Mouse (Mus musculus) hindbrain, embryonic 14.5 days (tissue): ENCODE measurements around the gene Gch1. TPM values are rescaled to one million over a fixed set of nuclear protein-coding genes. Genes with fewer than 3 reads are reported as not detected.

Experiments
- ATAC-seq: fragments of 200-750 bp; cut with Nextera tagmentation; 2 replicates; pipeline ENCODE4 v1.8.0; 2017; ENCODE audit warnings: moderate number of reproducible peaks, mild to moderate bottlenecking, moderate TSS enrichment, moderate library complexity; ENCODE audit not compliant: low FRiP score
- DNase-seq: peaks from one replicate; pipeline ENCODE4 v3.0.0-alpha.2; 2015; ENCODE audit warnings: low spot score
- H3K27ac ChIP-seq: fragments of 300-500 bp; sonication (generic); 2 replicates; pipeline ENCODE4 v1.5.1; 2014; ENCODE audit warnings: mild to moderate bottlenecking, moderate library complexity
- H3K27me3 ChIP-seq: fragments of 300-500 bp; sonication (generic); 2 replicates; pipeline ENCODE4 v1.6.1; 2014; ENCODE audit warnings: mild to moderate bottlenecking, low read length, mixed read lengths; ENCODE audit not compliant: control insufficient read depth, insufficient read depth
- H3K36me3 ChIP-seq: fragments of 300-500 bp; sonication (generic); replicated peaks from 2 replicates; pipeline ENCODE4 v1.6.1; 2014; ENCODE audit not compliant: control insufficient read depth, insufficient read depth
- H3K4me1 ChIP-seq: fragments of 300-500 bp; sonication (generic); replicated peaks from 2 replicates; pipeline ENCODE4 v1.6.1; 2014; ENCODE audit warnings: antibody characterized with exemption, low read length, mixed read lengths; ENCODE audit not compliant: control insufficient read depth, insufficient read depth
- H3K4me2 ChIP-seq: fragments of 300-500 bp; sonication (generic); replicated peaks from 2 replicates; pipeline ENCODE4 v1.6.1; 2014; ENCODE audit warnings: mild to moderate bottlenecking, moderate library complexity
- H3K4me3 ChIP-seq: fragments of 300-500 bp; sonication (generic); replicated peaks from 2 replicates; pipeline ENCODE4 v1.5.1; 2014; ENCODE audit warnings: mild to moderate bottlenecking, low read length
- H3K9ac ChIP-seq: fragments of 300-500 bp; sonication (generic); 2 replicates; pipeline ENCODE4 v1.6.1; 2014
- H3K9me3 ChIP-seq: fragments of 300-500 bp; sonication (generic); 2 replicates; pipeline ENCODE4 v1.6.1; 2016; ENCODE audit warnings: low read length; ENCODE audit not compliant: control insufficient read depth
- WGBS: fragments of 180-500 bp; shearing (Covaris S2); extraction: QIAGEN DNeasy Blood & Tissue Kit; methylation state at CpG from one replicate; pipeline ENCODE4 v1.1.7; 2014; 5-methylcytosine and 5-hydroxymethylcytosine counted together
- polyA plus RNA-seq: library from polyadenylated mRNA; unstranded; fragments of >200 nt; fragmentation: Nextera tagmentation; extraction: Ambion mirVana; gene quantifications from 2 replicates; pipeline ENCODE4 v1.2.1, GENCODE M21; 2014

Gene Gch1
- polyA plus RNA-seq, 1 experiment from 2014 or later = 5.2 TPM

- Histone ChIP-seq H3K4me1 (no peaks in the 10 kb centered on the region), H3K36me3 (no peaks in the 10 kb centered on the region), H3K9me3 (no peaks in the 10 kb centered on the region), H3K4me2 (no peak overlapping the region), H3K27ac (no peak overlapping the region), H3K27me3 (no peaks in the 10 kb centered on the region), H3K9ac (no peak overlapping the region), H3K4me3 (no peak overlapping the region)
- no peak for ATAC-seq
- WGBS = 91% methylated on average over 5 of the region's 5 CpGs
- no peak for DNase-seq
Observed at GRCm38 (mm10) chr14:47176226-47176625, 13.0 kb downstream of the Gch1 start.

- no peak overlapping the region for H3K4me2 ChIP-seq
- 86% methylated on average over 5 of the region's 5 CpGs for WGBS
- H3K27ac ChIP-seq = no peak overlapping the region
Observed at GRCm38 (mm10) chr14:47175136-47175535, 14.1 kb downstream of the Gch1 start.

GRCm38 (mm10) chr14:47172073-47172472 lies 17.1 kb downstream of the Gch1 start:
- no peaks in the 10 kb centered on the region for H3K4me1 ChIP-seq
- no peak overlapping the region for H3K4me2 ChIP-seq
- 83% methylated on average over 5 of the region's 5 CpGs for WGBS
- H3K27me3 ChIP-seq = no peaks in the 10 kb centered on the region
- no peak overlapping the region for H3K27ac ChIP-seq
- no peak overlapping the region for H3K9ac ChIP-seq
- DNase-seq = no peak
- no peaks in the 10 kb centered on the region for H3K9me3 ChIP-seq
- no peak for ATAC-seq
- no peak overlapping the region for H3K4me3 ChIP-seq
- no peaks in the 10 kb centered on the region for H3K36me3 ChIP-seq

More at GRCm38 (mm10) chr14:47175136-47175535, 14.1 kb downstream of the Gch1 start:
- Histone ChIP-seq H3K36me3 (no peaks in the 10 kb centered on the region), H3K9ac (no peak overlapping the region), H3K4me3 (no peak overlapping the region), H3K27me3 (no peaks in the 10 kb centered on the region), H3K4me1 (no peaks in the 10 kb centered on the region), H3K9me3 (no peaks in the 10 kb centered on the region)
- DNase-seq (no peak), ATAC-seq (no peak)

- Histone ChIP-seq H3K36me3 (no peaks in the 10 kb centered on the region), H3K27me3 (no peaks in the 10 kb centered on the region), H3K9me3 (no peaks in the 10 kb centered on the region), H3K4me1 (no peaks in the 10 kb centered on the region), H3K4me2 (no peak overlapping the region), H3K9ac (no peak overlapping the region), H3K4me3 (no peak overlapping the region), H3K27ac (no peak overlapping the region)
- no peak for DNase-seq
- 65% methylated on average over 3 of the region's 3 CpGs for WGBS
- ATAC-seq = no peak
Observed at GRCm38 (mm10) chr14:47170499-47171109, 18.6 kb downstream of the Gch1 start.

- H3K9me3 ChIP-seq = no peaks in the 10 kb centered on the region
- DNase-seq (no peak), ATAC-seq (no peak)
- 76% methylated on average over 9 of the region's 9 CpGs for WGBS
- no peak overlapping the region for H3K9ac ChIP-seq
- no peaks in the 10 kb centered on the region for H3K27me3 ChIP-seq
- no peak overlapping the region for H3K27ac ChIP-seq
- H3K36me3 ChIP-seq = no peaks in the 10 kb centered on the region
- no peaks in the 10 kb centered on the region for H3K4me1 ChIP-seq
- H3K4me2 ChIP-seq = no peak overlapping the region
- H3K4me3 ChIP-seq = no peak overlapping the region
Observed at GRCm38 (mm10) chr14:47169677-47170410, 19.4 kb downstream of the Gch1 start.

GRCm38 (mm10) chr14:47165741-47166140 lies 23.5 kb downstream of the Gch1 start:
- Histone ChIP-seq H3K4me1 (no peaks in the 10 kb centered on the region), H3K27me3 (no peaks in the 10 kb centered on the region), H3K4me2 (no peak overlapping the region), H3K4me3 (no peak overlapping the region), H3K9ac (no peak overlapping the region), H3K27ac (no peak overlapping the region), H3K36me3 (no peaks in the 10 kb centered on the region), H3K9me3 (no peaks in the 10 kb centered on the region)
- DNase-seq (no peak), ATAC-seq (no peak)
- 94% methylated on average over 5 of the region's 5 CpGs for WGBS

- Histone ChIP-seq H3K27me3 (no peaks in the 10 kb centered on the region), H3K4me2 (no peak overlapping the region), H3K4me3 (no peak overlapping the region), H3K9me3 (no peaks in the 10 kb centered on the region), H3K9ac (no peak overlapping the region), H3K27ac (no peak overlapping the region), H3K36me3 (no peaks in the 10 kb centered on the region), H3K4me1 (no peaks in the 10 kb centered on the region)
- no peak for DNase-seq
- no peak for ATAC-seq
- WGBS = 90% methylated on average over 5 of the region's 5 CpGs
Observed at GRCm38 (mm10) chr14:47165117-47165516, 24.1 kb downstream of the Gch1 start.

GRCm38 (mm10) chr14:47161921-47162427 lies 27.2 kb downstream of the Gch1 start:
- H3K4me3 ChIP-seq = no peak overlapping the region
- no peak overlapping the region for H3K4me2 ChIP-seq
- no peaks in the 10 kb centered on the region for H3K9me3 ChIP-seq
- no peaks in the 10 kb centered on the region for H3K36me3 ChIP-seq
- no peak overlapping the region for H3K27ac ChIP-seq
- H3K9ac ChIP-seq = no peak overlapping the region
- DNase-seq = no peak
- H3K4me1 ChIP-seq = no peaks in the 10 kb centered on the region
- no peak for ATAC-seq
- H3K27me3 ChIP-seq = no peaks in the 10 kb centered on the region
- 74% methylated on average over 3 of the region's 5 CpGs for WGBS

GRCm38 (mm10) chr14:47160051-47160640 lies 29.1 kb downstream of the Gch1 start:
- ATAC-seq (no peak), DNase-seq (no peak)
- no peak overlapping the region for H3K4me3 ChIP-seq
- WGBS = 87% methylated on average over 2 of the region's 2 CpGs
- H3K9ac ChIP-seq = no peak overlapping the region
- H3K27ac ChIP-seq = no peak overlapping the region
- H3K9me3 ChIP-seq = no peaks in the 10 kb centered on the region
- no peak overlapping the region for H3K4me2 ChIP-seq
- H3K36me3 ChIP-seq = no peaks in the 10 kb centered on the region
- H3K27me3 ChIP-seq = no peaks in the 10 kb centered on the region
- no peaks in the 10 kb centered on the region for H3K4me1 ChIP-seq
